Mouse (Mus musculus) stomach, postnatal 0 days (tissue): ENCODE results near the gene Wdr35. TPM values are rescaled to one million over a fixed set of nuclear protein-coding genes. Genes with fewer than 3 reads are reported as not detected.
"Not testable (repeated sequence)": the region's sequence is repeated elsewhere in the genome, so short reads cannot be mapped to it uniquely, and the experiment has no call there.

Experiments used
- ATAC-seq: fragments of 200-750 bp; cut with Nextera tagmentation; 2 replicates; pipeline ENCODE4 v1.8.0; 2017; ENCODE audit not compliant: low FRiP score, low TSS enrichment
- DNase-seq: peaks from one replicate; pipeline ENCODE4 v3.0.0-alpha.2; 2016; ENCODE audit warnings: low spot score
- H3K27ac ChIP-seq: fragments of 300-500 bp; sonication (generic); replicated peaks from 2 replicates; pipeline ENCODE4 v1.5.1; 2014; ENCODE audit warnings: mild to moderate bottlenecking, control low read depth
- H3K27me3 ChIP-seq: fragments of 300-500 bp; sonication (generic); 2 replicates; pipeline ENCODE4 v1.6.1; 2014; ENCODE audit warnings: low read length; ENCODE audit not compliant: control insufficient read depth, insufficient read depth
- H3K36me3 ChIP-seq: fragments of 300-500 bp; sonication (generic); 2 replicates; pipeline ENCODE4 v1.6.1; 2014; ENCODE audit warnings: low read length, mixed read lengths; ENCODE audit not compliant: control insufficient read depth, insufficient read depth
- H3K4me1 ChIP-seq: fragments of 300-500 bp; sonication (generic); replicated peaks from 2 replicates; pipeline ENCODE4 v1.6.1; 2014; ENCODE audit warnings: antibody characterized with exemption; ENCODE audit not compliant: control insufficient read depth, insufficient read depth
- H3K4me2 ChIP-seq: fragments of 300-500 bp; sonication (generic); replicated peaks from 2 replicates; pipeline ENCODE4 v1.6.1; 2014; ENCODE audit warnings: low read depth, mild to moderate bottlenecking, control low read depth, moderate library complexity
- H3K4me3 ChIP-seq: fragments of 300-500 bp; sonication (generic); 2 replicates; pipeline ENCODE4 v1.5.1; 2014; ENCODE audit warnings: low read depth, low read length, control low read depth
- H3K9ac ChIP-seq: fragments of 300-500 bp; sonication (generic); 2 replicates; pipeline ENCODE4 v1.6.1; 2014; ENCODE audit warnings: mild to moderate bottlenecking, low read length, control low read depth, mixed read lengths
- H3K9me3 ChIP-seq: fragments of 300-500 bp; sonication (generic); 2 replicates; pipeline ENCODE4 v1.6.1; 2016; ENCODE audit warnings: low read length; ENCODE audit not compliant: control insufficient read depth
- CTCF ChIP-seq: IDR thresholded peaks from 2 replicates; pipeline ENCODE4 v1.5.1; 2016; ENCODE audit warnings: antibody characterized with exemption, low read depth, mild to moderate bottlenecking, moderate library complexity
- EP300 ChIP-seq: optimal IDR thresholded peaks from 2 replicates; pipeline ENCODE3; 2016; ENCODE audit warnings: antibody characterized with exemption
- WGBS: fragments of 180-500 bp; shearing (Covaris S2); extraction: QIAGEN DNeasy Blood & Tissue Kit; methylation state at CpG from one replicate; pipeline ENCODE4 v1.1.7; 2014; 5-methylcytosine and 5-hydroxymethylcytosine counted together
- polyA plus RNA-seq: library from polyadenylated mRNA; unstranded; fragments of >200 nt; fragmentation: Nextera tagmentation; extraction: Ambion mirVana; gene quantifications from 2 replicates; pipeline ENCODE4 v1.2.1, GENCODE M21; 2015

Wdr35 gene
- polyA plus RNA-seq, 1 experiment from 2014 or later, result 4.8 TPM

- DNase-seq, result no peak
- no peak overlapping the region for H3K27ac ChIP-seq
- H3K36me3 ChIP-seq, result no peaks in the 10 kb centered on the region
- H3K4me1 ChIP-seq, result no peaks in the 10 kb centered on the region
- no peak overlapping the region for H3K9ac ChIP-seq
- ATAC-seq, result no peak
- no peaks in the 10 kb centered on the region for H3K9me3 ChIP-seq
- H3K27me3 ChIP-seq, result no peaks in the 10 kb centered on the region
- no peak overlapping the region for H3K4me3 ChIP-seq
- TF ChIP-seq EP300, result no peak
- no peak for TF ChIP-seq CTCF
- no peak overlapping the region for H3K4me2 ChIP-seq
These were observed 53.2 kb downstream of the Wdr35 start for GRCm38 (mm10) chr12:9026843-9027242.

GRCm38 (mm10) chr12:9028816-9029215, 55.1 kb downstream of the Wdr35 start:
- H3K4me3 ChIP-seq, H3K27ac ChIP-seq, H3K4me2 ChIP-seq, H3K9me3 ChIP-seq, DNase-seq, ATAC-seq, H3K4me1 ChIP-seq, H3K36me3 ChIP-seq, H3K9ac ChIP-seq, H3K27me3 ChIP-seq: not testable (repeated sequence)
- WGBS, result 87% methylated on average over 7 of the region's 7 CpGs

- peak overlapping the region; percentile 98; the same call in 1 of the 2 replicates for H3K27ac ChIP-seq
- H3K27me3 ChIP-seq, result no peaks in the 10 kb centered on the region
- no peaks in the 10 kb centered on the region for H3K36me3 ChIP-seq
- ATAC-seq (peak; percentile 28), DNase-seq (no peak)
- no peaks in the 10 kb centered on the region for H3K4me1 ChIP-seq
- peak overlapping the region; percentile 69; the same call in 1 of the 2 replicates for H3K4me2 ChIP-seq
- no peak overlapping the region for H3K9ac ChIP-seq
- H3K4me3 ChIP-seq, result peak overlapping the region; percentile 58
- no peak for TF ChIP-seq EP300
- TF ChIP-seq CTCF, result peak; percentile 37; the same call in 1 of the 2 replicates
- WGBS, result 26% methylated on average over 4 of the region's 4 CpGs
- H3K9me3 ChIP-seq, result no peaks in the 10 kb centered on the region
These were observed 55.8 kb downstream of the Wdr35 start for GRCm38 (mm10) chr12:9029506-9029887.

GRCm38 (mm10) chr12:9029888-9030723, 56.4 kb downstream of the Wdr35 start, which contains the start of gene Ttc32:
TSS of gene Ttc32 (plus strand) at chr12:9029997.
- DNase-seq (peak; percentile 94), ATAC-seq (peak; percentile 96)
- Histone ChIP-seq H3K9ac (peak within 1 kb of the TSS; percentile 86), H3K27me3 (no peaks in the 10 kb centered on the region), H3K27ac (peak within 1 kb of the TSS; percentile 98), H3K4me2 (peak within 1 kb of the TSS; percentile 69), H3K4me3 (peak within 1 kb of the TSS; percentile 58), H3K4me1 (no peaks in the 10 kb centered on the region), H3K9me3 (no peaks in the 10 kb centered on the region), H3K36me3 (no peaks in the 10 kb centered on the region)
- WGBS, result under 1% methylated on average over 69 of the region's 69 CpGs
- TF ChIP-seq EP300, result peak; percentile 99
- TF ChIP-seq CTCF, result peak; percentile 34

- no peak for TF ChIP-seq EP300
- TF ChIP-seq CTCF, result no peak
- H3K9me3 ChIP-seq, result no peaks in the 10 kb centered on the region
- DNase-seq (no peak), ATAC-seq (no peak)
- no peaks in the 10 kb centered on the region for H3K4me1 ChIP-seq
- no peak overlapping the region for H3K27ac ChIP-seq
- 52% methylated on average over 8 of the region's 8 CpGs for WGBS
- H3K4me3 ChIP-seq, result peak overlapping the region; percentile 58; the same call in 1 of the 2 replicates
- no peaks in the 10 kb centered on the region for H3K36me3 ChIP-seq
- H3K27me3 ChIP-seq, result no peaks in the 10 kb centered on the region
- H3K9ac ChIP-seq, result peak overlapping the region; percentile 86; the same call in 1 of the 2 replicates
- peak overlapping the region; percentile 69 for H3K4me2 ChIP-seq
These were observed 57.5 kb downstream of the Wdr35 start for GRCm38 (mm10) chr12:9031166-9031565.

GRCm38 (mm10) chr12:9033140-9033539, 59.4 kb downstream of the Wdr35 start:
- Histone ChIP-seq H3K4me2 (no peak overlapping the region), H3K27me3 (no peaks in the 10 kb centered on the region), H3K4me1 (no peaks in the 10 kb centered on the region), H3K36me3 (no peaks in the 10 kb centered on the region), H3K4me3 (no peak overlapping the region), H3K27ac (no peak overlapping the region), H3K9me3 (no peaks in the 10 kb centered on the region), H3K9ac (no peak overlapping the region)
- DNase-seq (no peak), ATAC-seq (no peak)
- peak; percentile 45 for TF ChIP-seq CTCF
- TF ChIP-seq EP300, result no peak
